Mouse (Mus musculus) adrenal gland, postnatal 4 days (tissue): ENCODE results near the gene Cenpx. TPM values are rescaled to one million over a fixed set of nuclear protein-coding genes. Genes with fewer than 3 reads are reported as not detected.

Source experiments
- DNase-seq, 2 experiments: peaks; one replicate each; pipeline ENCODE4 v3.0.0; 2021 to 2022; ENCODE audit warnings: low spot score in 2 of 2, mixed read lengths in 2 of 2
- total RNA-seq, 2 experiments: library from RNA; stranded (reverse); gene quantifications; 2 replicates each; pipeline ENCODE4 v1.2.3; 2021

Cenpx gene
- total RNA-seq, 2 experiments from 2014 or later = 49.5 to 52.5 TPM

DNA sequence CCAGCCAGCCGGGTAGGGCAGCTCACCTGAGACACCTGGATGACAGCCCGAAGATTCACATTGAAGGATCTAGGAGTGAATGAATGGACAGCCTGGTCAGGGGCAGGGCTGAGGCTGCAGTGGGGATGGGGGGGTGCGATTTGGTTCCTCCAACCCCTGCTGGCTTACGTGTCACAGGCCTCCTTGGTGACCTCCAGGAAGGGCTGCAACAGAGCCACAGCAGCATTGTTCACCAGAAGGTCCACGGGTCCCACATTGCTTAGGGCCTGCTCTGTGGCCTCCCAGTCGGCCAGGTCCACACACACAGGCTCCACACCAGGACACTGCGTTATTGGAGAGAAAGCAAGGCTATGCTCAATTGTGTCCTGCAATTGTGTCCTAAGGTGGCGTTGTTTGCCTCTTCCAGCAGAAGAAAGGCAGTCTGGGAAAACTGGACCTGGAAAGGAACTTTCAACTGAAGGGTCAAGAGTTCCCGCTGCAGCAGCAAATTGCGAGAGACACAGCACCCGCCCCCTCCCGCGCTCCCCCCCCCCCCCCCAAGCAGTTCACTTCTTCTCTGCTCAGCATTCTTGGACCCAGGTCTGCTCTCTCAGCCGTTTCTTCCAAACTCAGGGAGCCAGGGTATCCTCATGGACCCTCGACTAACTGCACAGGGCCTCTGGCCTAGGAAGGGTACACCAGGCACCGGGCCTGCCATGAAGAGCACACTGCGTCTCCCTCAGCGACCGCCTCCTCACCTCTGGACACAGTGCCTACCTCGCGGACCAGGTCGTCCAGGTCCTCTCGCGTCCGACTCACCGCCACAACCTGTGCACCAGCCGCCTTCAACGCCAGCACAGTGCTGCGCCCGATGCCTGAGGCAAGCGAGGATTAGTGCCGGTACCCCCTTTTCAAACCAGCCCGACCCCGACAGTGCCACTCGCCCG is 13.0 kb upstream of the Cenpx start:
- no peak for DNase-seq

DNA sequence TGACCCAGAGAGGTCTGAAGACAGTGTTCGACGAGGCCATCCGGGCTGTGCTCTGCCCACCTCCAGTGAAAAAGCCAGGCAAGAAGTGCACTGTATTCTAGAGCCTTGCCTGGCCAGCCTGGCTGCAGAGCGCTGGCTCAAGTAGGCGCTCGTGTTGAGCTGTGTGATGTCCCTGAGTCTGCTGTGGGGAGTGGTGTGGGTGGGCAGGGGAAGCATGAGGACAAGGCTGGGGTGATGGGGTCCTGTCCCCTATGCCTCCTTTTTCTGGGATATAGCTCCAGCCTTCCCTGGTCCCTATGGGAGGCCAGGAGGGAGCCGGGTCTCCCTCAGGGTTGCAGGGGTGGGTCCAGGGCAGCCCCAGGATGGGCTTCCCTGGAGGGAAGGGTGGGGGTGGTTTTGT is 10.0 kb upstream of the Cenpx start:
- DNase-seq = no peak

DNA sequence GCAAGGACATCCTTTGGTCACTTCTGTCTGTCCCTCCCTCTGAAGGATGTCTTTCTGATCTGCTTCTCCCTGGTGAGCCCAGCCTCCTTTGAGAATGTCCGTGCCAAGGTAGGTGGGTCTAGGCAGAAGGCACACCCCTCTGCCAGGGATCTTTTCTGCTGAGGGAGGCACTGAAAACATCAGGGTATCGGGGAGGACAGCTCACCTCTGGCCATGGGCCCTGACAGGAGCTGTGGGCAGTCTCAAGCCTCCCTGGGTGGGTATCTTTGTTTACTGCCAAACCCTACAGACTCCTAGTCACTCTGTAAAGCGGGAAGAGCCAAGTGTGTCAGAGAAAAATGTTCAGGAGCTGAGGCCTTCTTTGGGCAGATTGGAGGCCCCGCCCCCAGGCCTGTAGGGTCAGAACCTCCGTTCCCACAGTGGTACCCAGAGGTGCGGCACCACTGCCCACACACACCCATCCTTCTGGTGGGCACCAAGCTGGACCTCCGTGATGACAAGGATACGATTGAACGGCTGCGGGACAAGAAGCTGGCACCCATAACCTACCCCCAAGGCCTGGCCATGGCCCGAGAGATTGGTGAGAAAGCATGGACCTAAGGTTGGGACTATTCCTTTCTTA is 9.3 kb upstream of the Cenpx start:
- DNase-seq = no peak

DNA sequence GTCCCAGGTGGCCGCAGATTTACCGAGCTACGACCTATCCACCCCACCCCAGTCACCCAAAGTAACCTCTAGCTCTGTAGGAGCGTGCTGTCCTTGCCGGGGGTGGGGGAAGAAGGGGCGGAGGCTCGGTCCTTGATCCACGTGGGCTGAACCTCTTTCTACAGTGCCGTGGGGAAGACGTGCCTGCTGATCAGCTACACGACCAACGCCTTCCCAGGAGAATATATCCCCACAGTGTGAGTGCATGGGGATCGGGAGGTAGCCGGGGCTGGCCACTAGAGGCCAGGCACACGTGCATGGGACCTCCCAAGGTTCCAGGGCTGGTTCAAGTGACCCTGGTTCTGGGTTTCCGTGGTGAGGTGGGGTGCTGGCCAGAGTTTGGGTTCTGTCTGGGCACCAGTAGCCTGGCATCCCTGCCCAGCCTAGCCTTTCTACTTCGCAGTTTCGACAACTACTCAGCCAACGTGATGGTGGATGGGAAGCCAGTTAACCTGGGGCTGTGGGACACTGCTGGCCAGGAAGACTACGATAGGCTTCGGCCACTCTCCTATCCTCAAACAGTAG is 8.6 kb upstream of the Cenpx start:
- no peak for DNase-seq

DNA sequence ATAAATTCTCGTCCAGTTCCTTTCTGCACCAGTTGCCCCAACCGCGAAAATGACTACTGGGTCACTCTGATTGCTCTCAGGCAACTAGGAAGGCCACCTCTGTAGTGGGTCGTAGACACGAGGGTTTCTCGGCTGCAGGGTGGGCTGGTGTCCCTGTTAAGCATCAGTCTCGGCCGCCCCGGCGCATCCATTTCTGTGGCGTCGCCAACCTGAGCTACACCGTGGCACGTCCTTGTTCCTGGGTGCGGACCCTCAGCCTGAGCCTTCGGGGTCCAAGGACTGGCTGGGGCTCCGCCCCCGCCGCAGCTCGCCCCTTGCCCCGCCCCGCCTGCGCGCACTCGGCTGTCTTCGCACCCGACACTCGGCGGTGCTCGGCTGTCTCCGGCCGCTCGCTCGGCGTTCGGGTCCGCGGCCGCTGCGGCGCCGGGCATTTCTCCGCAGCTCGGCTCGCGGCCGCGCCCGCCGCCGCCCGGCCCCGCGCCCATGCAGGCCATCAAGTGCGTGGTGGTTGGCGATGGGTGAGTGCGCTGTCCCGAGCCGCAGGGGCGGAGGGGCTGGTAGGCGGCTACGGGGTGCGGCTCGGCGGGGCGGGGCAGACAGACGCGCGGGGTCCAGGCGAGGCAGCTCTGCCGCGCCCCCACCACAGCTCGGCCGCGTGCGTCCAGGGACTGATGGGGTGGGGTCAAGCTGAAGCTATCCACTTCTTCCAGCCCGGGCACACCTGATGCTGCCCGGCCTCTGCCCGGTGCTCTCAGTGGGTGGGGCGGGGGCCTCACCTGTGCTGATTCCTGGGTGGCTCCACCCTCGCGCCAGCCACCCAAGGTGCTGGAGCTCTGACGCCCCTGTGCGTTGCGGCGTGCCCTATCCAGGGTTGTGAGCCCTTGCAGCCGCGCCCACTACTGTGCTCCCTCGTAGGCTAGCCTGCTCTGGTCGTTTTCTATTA is 7.9 kb upstream of the Cenpx start, which contains the start of gene Rac3:
TSS of gene Rac3 (plus strand) at position 347 of the 943 bp plus-strand sequence.
- DNase-seq = peak in 1 of 2 experiments; percentile 42

DNA sequence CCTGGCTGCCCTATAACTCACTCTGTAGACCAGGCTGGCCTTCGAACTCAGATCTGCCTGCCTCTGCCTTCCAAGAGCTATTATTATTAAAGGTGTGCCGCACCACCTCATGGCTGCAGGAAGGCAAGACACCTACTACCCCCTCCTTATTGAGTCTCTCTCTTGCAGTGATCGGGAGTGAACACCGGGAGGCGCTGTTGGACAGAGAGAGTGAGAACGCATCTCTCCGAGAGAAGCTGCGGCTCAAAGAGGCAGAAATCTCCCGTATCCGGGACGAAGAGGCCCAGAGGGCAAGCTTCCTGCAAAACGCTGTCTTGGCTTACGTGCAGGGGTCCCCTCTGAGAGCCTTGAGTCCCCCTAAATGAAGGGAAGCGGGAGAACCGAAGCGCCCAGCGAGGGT is 6.9 kb upstream of the Cenpx start:
- peak; percentile 76 to 91 for DNase-seq

DNA sequence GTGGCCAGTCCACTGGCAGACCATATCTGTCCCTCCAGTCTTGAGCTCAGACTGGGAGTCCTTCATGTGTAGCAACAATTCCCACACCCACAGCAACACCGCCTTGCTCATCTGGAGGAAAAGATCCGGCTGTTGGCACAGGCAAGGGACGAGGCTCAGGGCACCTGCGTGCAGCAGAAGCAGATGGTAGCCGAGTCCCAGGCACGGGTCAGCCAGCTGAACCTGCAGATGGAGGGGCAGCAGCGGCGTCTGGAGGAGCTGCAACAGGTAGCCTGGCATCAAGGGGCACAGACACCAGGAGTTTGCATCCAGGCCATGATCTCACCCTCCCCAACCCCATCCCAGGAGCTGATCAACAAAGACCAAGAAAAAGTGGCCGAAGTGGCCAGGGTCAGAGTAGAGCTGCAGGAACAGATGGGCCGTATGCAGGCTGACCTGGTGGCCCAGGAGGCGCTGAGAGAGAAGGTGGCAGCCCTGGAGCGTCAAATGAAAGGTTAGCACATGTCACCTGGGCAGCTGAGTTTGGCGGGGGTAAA is 6.4 kb upstream of the Cenpx start:
- no peak for DNase-seq

DNA sequence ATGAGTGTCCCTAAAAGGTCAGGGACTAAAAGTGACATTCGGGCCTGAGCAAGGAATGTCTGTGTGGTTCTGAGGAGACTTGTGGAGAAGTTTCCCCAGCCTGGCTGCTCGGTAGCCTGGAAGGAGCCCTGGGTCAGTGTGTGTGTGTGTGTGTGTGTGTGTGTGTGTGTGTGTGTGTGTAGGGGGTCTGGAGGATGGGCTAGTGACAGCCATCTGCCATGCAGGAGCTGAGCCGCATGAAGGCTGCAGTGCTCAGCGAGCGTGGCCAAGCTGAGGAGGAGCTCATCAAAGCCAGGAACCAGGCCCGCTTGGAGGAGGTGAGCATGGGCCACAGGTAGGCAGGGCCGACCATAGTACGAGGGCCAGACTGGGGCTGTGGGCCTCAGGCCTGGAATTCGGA is 5.7 kb upstream of the Cenpx start:
- DNase-seq = no peak

DNA sequence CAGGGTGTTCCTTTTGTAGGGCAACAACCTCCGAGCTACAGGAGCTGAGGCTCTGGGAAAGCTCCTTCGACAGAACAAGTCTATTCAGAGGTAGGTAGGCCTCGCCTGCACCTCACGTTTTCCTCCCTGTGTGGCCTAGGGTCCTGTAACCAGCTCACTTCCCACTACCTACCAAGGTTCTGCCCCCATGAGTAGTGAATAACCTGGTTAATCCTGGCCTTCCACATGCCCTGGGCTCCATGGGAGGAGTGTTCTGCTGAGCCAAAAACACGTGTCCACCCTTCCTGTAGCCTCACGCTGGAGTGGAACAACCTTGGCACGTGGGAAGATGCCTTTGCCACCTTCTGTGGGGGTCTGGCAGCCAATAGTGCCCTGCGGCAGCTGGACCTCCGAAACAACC is 1.6 kb upstream of the Cenpx start:
- DNase-seq = no peak

DNA sequence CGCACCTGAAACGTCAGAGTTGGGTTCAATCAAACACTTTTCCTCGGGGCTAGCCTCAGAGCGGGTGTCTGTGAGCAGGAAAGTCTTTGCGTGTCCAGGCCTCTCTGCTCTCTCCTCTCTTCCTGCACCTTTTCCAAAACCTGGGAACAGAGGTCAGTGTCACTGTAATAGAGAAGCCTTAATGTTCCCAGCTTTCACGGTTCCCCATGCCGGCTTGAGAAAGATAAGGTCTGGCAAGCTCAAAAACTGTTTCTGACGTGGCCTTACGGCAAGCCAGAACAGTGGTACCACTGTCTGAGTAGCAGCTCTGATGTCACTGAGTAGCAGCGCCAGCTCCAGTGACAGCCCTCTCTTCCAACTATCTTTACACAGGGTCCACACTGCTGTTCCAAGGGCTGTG is 1.0 kb upstream of the Cenpx start:
- DNase-seq = no peak

DNA sequence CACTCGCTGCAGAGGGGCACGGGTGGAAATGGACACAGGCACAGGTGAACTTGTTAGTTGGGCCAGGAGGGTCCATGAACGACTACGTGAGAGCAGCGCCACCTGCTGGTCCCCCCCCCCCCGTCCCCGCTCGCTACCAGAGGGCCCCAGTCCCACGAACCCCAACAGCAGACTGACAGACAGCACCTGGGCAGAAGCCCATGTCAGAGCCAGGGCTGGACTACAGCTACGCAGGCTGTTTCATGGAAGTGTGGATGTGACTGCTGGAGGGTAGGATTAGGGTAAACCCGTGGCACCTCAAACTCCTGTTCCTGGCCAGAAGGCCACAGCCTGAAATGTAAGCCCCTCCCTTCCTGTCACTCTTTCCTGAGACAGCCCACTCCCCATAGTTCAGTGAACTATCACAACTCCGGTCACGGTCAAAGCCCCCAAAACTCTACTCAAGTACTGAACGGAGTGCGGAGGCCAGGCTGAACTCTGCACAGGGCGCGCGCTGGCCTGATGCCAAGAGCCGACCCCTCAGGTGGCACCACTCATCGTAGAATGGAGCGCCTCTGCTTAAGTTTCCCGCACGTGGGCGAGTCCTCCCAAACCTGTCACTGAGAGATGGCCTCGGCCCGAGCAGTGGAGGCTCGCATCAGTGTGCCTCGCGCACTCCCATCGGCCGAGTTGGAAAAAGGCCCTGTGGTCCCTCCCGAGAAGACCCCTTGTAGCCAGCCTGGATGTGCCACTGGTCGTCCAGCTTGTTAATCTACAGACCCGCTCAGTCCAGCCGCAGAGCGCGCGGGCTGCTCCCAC is 568 bp downstream of the Cenpx start:
- no peak for DNase-seq

DNA sequence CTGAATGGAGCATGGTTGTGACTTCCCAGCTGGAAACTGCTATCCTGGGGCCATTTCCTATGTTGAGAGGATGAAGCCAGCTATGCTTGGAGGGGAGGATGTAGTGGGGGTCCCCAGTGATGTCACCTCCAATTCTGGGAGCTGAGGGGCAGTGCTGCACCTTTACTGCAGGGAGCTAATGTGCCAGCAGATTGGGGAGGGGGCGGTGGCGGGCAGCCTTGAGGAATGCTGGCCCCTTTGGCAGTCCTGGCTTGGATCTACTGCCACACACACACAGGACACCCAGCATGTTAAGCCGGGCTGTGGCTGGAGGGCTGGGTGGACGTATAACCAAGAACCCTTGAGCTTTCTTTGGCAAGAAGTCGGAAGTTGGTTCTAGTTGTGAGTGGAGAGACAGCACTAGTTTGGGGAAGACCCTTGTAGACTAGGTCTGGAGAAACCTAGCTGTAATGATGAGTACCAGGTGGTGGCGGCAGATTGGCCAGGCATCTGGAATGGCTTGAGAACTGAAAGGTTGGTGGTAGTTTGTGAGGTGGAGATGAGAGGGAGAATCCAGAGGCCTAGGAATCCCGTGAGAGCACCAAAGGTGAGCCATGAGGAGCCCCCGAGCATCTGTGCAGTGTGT is 1.4 kb downstream of the Cenpx start:
- DNase-seq = no peak

DNA sequence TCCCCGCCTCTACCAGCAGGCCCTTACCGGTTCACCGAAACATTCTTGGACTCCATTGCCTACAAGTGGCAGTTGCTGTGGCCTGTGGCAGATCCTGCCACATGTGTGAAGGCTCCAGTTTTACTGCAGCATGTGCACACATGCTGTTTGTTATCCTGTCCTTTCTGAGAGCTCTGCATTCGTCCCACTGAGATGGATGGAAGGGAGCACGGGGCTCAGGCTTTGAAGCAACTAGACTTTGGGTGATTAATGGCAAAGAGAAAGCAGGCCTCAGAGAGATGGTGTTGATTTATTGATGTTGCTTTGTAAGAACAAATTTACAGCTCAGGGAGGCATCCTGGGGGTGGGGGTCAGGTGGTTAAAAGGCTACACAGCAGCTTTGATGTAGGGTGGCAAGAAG is 2.9 kb downstream of the Cenpx start:
- no peak for DNase-seq

DNA sequence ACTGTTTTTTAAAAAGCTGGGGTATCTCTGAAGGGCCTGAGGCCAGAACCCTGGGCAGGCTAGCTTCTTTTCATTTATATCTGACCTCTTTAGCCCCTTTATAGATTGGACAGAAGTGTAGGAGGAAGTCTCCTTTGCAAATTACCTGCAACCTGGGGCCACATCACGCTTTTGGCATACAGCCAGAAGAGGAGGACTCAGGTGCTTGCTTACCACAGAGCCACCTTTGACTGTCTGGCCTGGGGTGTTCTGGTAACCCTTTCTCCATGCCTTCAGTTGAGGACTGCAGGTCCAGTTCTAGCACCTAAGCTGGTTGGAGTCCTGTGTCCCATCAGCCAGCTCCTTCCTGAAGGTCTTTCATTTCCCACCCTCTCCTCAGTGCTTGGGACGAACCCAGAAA is 4.0 kb downstream of the Cenpx start:
- DNase-seq = no peak

DNA sequence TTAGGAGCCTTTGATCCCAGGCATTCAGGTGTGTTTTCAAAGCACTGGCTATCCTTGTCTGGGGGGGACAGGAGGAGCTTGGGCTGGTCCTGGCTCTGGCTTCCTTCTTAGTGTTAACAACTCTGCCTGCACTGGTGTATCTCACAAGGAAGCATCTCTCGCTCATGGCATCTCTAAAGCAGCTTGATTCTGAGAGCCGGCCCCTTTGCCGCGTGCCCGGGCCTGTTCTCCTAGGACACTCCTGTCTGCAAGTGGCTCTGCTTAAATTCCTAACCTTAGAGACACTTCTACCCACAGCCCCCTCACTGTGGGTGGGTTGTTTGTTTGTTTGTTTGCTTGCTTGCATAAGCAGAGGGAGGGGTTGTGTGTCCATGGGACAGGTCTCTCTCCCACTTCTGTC is 5.6 kb downstream of the Cenpx start:
- DNase-seq = no peak

DNA sequence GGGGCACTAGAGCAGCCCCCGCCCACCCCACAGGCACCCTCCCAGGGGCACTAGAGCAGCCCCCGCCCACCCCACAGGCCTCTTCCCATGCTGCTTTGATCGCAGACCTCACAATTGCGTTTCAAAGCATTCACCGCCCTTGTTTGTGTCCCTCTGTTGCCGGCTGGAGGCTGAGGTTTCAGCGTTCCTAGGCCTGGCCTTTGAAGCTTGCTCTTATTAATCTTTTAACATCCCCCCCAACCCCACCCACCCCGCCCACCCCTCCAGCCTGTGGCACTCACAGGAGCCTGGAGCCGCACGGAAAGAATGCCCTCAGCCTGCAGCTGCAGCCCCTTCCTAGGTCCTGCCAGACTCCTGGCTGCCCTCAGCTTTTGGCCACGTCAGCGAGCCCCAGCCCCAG is 6.3 kb downstream of the Cenpx start:
- no peak for DNase-seq

DNA sequence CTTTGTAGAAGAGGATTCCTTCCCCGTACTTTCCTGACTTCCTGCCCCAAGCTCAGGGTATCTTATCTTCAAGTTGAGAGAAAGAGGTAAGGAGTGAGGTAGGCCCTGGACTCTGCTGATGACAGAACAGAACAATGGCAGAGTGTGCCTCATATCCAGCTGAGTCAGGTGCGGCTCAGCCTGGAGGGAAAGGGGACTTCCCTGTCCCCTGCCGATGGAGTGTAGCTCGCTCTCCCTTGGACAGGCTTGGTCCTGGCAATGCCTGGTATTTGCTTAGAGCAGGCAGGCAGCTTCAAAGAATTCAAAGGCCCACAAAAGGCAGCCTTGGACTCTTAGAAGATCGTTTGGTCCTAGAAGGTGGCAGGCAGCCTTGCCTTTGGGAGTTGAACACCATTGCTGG is 7.4 kb downstream of the Cenpx start:
- DNase-seq = no peak

DNA sequence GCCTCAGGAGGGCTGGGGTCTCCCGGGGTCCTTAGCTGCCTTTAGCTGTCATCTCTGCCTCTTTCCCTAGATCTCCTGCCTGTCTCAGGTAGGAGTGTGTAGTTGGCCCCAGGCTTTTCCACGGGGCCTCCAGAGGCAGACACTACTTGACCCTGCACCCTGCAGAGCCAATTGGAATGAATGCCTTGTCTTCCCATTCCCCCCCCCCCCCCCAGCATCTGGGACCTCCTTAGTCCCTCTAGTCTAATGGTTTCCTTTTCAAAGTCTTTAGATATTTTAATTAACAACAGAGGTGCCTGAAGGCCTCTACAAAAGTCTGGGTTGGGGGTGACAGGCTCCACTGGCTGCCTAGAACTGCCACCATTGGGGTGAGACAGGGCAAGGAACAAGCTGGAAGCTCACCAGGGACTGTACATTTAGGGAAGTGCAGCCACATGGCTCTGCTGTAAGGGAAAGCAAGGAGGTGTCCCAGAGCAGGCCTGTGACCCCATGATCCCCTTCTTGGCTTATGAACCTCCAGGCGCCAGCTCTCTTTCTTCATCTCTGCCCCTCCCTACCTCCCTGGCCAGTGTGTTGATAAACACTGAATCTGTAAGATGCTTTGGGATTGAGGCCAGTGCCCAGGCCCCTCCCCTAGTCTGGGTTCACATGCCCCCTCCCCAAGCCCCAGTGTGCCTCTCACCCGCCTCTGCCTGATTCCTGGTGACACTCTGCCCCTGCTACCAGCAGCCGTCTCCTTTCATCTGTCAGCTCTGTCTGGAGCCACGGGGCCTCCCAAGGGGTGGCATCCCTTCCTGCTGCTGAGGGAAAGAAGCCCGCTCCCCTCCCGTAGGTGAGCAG is 8.8 kb downstream of the Cenpx start:
- DNase-seq = no peak
